Comparison of ENCODE assay signal across 8 mouse cellular contexts in the genomic region with DNA sequence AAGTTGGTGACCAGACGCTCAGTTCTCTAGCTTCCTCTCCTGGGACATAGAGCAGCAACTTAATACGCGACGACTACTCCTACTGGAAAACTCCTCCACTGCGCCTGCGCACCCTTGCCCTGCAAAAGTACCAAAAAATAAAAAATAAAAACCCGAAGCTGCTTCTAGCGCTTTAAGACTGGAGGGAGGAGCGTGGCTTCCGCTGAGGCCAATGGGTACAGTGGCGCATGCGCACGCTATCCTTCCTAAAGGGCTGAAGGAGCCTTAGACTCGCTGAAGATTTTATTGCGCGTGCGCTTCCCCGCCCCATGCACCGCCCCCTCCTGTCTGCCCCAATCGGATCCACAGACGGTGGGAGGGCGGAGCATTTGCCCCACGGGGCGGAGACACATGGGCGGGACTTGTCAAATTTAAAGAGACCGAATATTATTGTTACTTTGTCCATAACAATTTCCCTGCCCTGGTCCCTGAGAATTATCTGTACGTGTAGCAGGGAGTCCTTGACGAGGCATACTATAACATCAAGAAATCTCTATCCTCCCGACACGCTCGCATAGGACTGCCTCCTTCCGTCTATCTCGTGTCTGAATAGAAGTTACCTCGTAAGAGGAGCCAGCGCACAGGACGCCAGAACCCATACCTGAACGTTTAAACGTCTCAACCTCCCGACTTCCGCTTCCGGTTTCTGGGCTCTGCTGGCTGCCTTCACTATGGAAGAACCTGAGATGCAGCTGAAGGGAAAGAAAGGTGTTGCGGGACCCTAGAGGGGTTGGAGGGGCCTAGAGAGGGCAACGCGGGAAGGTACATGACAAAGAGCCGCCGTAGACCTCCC. TPM values are rescaled to one million over a fixed set of nuclear protein-coding genes. Genes with fewer than 3 reads are reported as not detected.
DNase-seq lines count a peak whose midpoint lies in the region; ATAC-seq and TF ChIP-seq lines count a peak whose summit lies in the region.

A gene (minus strand): TSS at position 129 of the 832 bp plus-strand sequence.
A gene (plus strand): TSS at position 474 of the 832 bp plus-strand sequence.
A gene (plus strand): TSS at position 686 of the 832 bp plus-strand sequence.

- in situ Hi-C loops in Patski (cut with MboI; ENCODE audit: low pct_unique_long_range_greater_than_20kb): no loop called here

- H3K9ac ChIP-seq in hindbrain, embryonic 13.5 days: peak within 1 kb of the TSS; percentile 89

- peak within 1 kb of the TSS; percentile 83 for H3K4me3 ChIP-seq in hindbrain, embryonic 13.5 days

- H3K4me1 ChIP-seq in hindbrain, embryonic 13.5 days (replicated peaks): peaks cover 25% of the 10 kb centered on the region

- under 1% methylated on average over 46 of the region's 46 CpGs for WGBS in hindbrain, embryonic 13.5 days

- peak; percentile 98 for DNase-seq in Patski (ENCODE audit: low read depth, low spot score)
- DNase-seq in cerebellum, postnatal 14 days: peak; percentile 99
- peak; percentile 97 to 98 for DNase-seq in frontal cortex, postnatal 14 days (ENCODE audit: low spot score in 2 of 2)
- peak; percentile 87 to 91 for DNase-seq in layer of hippocampus, postnatal 25 days (ENCODE audit: extremely low spot score in 1 of 2, low spot score in 1 of 2)
- DNase-seq in lung, postnatal 25 days (ENCODE audit: low spot score): peak; percentile 99
- DNase-seq in retina, embryonic 14.5 days (ENCODE audit: low spot score): peak; percentile 100
- peak; percentile 99 for DNase-seq in thymus, postnatal 4 days

- H3K36me3 ChIP-seq in hindbrain, embryonic 13.5 days: peaks cover 50% of the 10 kb centered on the region

- peak within 1 kb of the TSS; percentile 89 for H3K27ac ChIP-seq in hindbrain, embryonic 13.5 days

- no peak for TF ChIP-seq CTCF in Patski (IDR thresholded peaks at IDR 0.05)

- no peaks in the 10 kb centered on the region for H3K9me3 ChIP-seq in hindbrain, embryonic 13.5 days

- CTCF ChIA-PET in Patski (lab: Charles Lee): interaction anchor here (1.1 kb wide), 1 partner anchor 9 kb away, joined by 4 read pairs; no protein-coding TSS in a partner anchor

- H3K4me2 ChIP-seq in hindbrain, embryonic 13.5 days: peak within 1 kb of the TSS; percentile 87

- no peaks in the 10 kb centered on the region for H3K27me3 ChIP-seq in Patski
- H3K27me3 ChIP-seq in hindbrain, embryonic 13.5 days: no peaks in the 10 kb centered on the region

- POLR2A ChIA-PET in Patski (lab: Charles Lee): interaction anchor here (1.0 to 1.6 kb wide), 2 partner anchors 12 to 103 kb away, joined by 3 to 4 read pairs; no protein-coding TSS in a partner anchor

- peak; percentile 91 for ATAC-seq in Patski
- ATAC-seq in hindbrain, embryonic 13.5 days (ENCODE audit: low FRiP score): peak; percentile 97

RNA-seq across cellular contexts. Expression of the first gene that starts in this region (rescaled TPM):
- polyA plus RNA-seq in Patski (2021): 19.6 TPM
- 12.5 and 14.3 TPM in 2 replicates for polyA plus RNA-seq in hindbrain, embryonic 13.5 days (2015; fragmentation: Nextera tagmentation; extraction: Ambion mirVana)
- 10 to 100 TPM; 11.8 to 12.0 TPM for total RNA-seq in layer of hippocampus, postnatal 25 days (2021)

RNA-seq across cellular contexts. Expression of the second gene that starts in this region (rescaled TPM):
- 80.3 TPM for polyA plus RNA-seq in Patski (2021)
- polyA plus RNA-seq in hindbrain, embryonic 13.5 days (2015; fragmentation: Nextera tagmentation; extraction: Ambion mirVana): 53.6 and 58.2 TPM in 2 replicates
- 10 to 100 TPM; 47.0 to 47.5 TPM for total RNA-seq in layer of hippocampus, postnatal 25 days (2021)

RNA-seq across cellular contexts. Expression of the third gene that starts in this region (rescaled TPM):
- 0.54 TPM for polyA plus RNA-seq in Patski (2021)
- 0.40 TPM in 2 replicates for polyA plus RNA-seq in hindbrain, embryonic 13.5 days (2015; fragmentation: Nextera tagmentation; extraction: Ambion mirVana)
- not detected for total RNA-seq in layer of hippocampus, postnatal 25 days (2021)

Comparison
In these comparisons a context has a peak if more than half of its experiments do, and no peak if none do; other contexts are left out.
1. Peak in every context shown above with its lines: DNase-seq, ATAC-seq, H3K4me3 ChIP-seq and H3K27ac ChIP-seq.